Mouse (Mus musculus): Measurements from ENCODE around the gene Crnkl1. TPM values are rescaled to one million over a fixed set of nuclear protein-coding genes. Genes with fewer than 3 reads are reported as not detected.

Crnkl1 gene
- polyA plus RNA-seq, 1 experiment: 22.0 TPM

DNA sequence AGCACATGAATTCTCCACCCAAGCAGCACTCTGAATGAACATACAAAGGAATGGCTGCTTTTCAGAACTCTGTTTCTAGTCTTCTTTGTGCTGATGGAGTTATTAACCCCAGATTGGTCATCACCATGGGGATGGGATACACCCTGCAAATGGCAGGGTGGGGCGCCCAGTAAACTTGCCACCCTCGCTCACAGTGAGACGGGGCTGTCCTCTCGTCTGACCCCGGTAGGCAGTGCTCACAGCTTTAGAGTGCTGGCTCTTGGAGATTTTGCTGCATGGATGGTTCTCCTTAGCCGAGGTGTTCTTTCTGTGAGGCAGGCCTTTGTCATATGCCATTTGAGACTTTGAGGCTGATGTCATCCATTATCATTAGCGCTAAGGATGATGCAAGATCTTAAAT is 23.7 kb upstream of the Crnkl1 start:
- no peak overlapping the region for H3K27ac ChIP-seq (ENCODE audit: insufficient read depth, low read depth, low read length)
- H3K4me1 ChIP-seq (ENCODE audit: control insufficient read depth, insufficient read depth, low read length): peaks cover 11% of the 10 kb centered on the region; the same call in 1 of the 2 replicates
- TF ChIP-seq POLR2A (IDR thresholded peaks at IDR 0.05; ENCODE audit: borderline replicate concordance, low read depth, low read length): no peak
- no peak for TF ChIP-seq CTCF (IDR thresholded peaks at IDR 0.05; ENCODE audit: low read depth, low read length)
- no peak overlapping the region for H3K4me3 ChIP-seq (ENCODE audit: insufficient read depth, low read length)

DNA sequence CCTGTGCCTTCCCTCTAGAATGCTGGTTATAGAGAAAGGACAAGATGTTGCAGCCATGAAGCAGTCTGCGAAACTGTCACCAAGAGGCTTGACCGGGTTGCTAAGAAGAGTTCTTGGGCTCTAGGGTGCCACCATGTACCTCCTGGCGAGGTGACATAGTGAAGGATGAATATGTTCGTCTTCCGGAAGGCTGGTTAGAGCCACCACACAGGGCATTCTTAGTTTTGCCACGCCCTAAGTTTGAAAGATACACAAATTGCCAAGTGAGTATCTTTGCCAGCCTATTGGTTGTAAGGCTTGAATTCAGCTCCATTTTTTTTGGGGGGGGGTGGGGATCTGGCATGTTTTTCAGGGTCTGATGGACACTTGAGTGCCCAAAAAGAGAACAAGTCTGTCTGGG is 23.3 kb upstream of the Crnkl1 start:
- no peak overlapping the region for H3K4me3 ChIP-seq (ENCODE audit: insufficient read depth, low read length)

DNA sequence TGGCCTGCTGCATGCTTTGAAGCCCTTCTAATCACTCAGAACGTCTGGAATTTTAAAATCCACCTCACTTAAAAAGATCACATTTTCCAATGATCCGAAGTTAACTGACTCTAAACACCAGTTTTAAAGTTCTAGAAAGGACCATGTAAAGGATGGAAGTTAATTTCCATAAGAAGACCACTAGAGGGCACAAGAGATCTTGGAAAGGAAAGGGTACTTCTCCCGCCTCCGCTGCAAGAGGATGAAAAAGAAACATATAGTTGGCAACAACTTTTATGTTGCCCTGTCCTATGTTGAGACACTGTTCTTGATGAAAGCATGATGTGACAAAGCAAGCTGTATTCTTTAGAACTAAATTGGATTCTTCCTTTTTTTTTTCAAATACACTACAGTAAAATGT is 22.6 kb upstream of the Crnkl1 start:
- TF ChIP-seq CTCF (IDR thresholded peaks at IDR 0.05; ENCODE audit: low read depth, low read length): no peak
- no peak for TF ChIP-seq POLR2A (IDR thresholded peaks at IDR 0.05; ENCODE audit: borderline replicate concordance, low read depth, low read length)
- no peak overlapping the region for H3K27ac ChIP-seq (ENCODE audit: insufficient read depth, low read depth, low read length)
- H3K4me1 ChIP-seq (ENCODE audit: control insufficient read depth, insufficient read depth, low read length): peaks cover 21% of the 10 kb centered on the region
- no peak overlapping the region for H3K4me3 ChIP-seq (ENCODE audit: insufficient read depth, low read length)

More for the DNA sequence above, 23.3 kb upstream of the Crnkl1 start:
- TF ChIP-seq POLR2A (IDR thresholded peaks at IDR 0.05; ENCODE audit: borderline replicate concordance, low read depth, low read length) (no peak), CTCF (IDR thresholded peaks at IDR 0.05; ENCODE audit: low read depth, low read length) (no peak)
- no peak overlapping the region for H3K27ac ChIP-seq (ENCODE audit: insufficient read depth, low read depth, low read length)
- H3K4me1 ChIP-seq (ENCODE audit: control insufficient read depth, insufficient read depth, low read length): peaks cover 16% of the 10 kb centered on the region

DNA sequence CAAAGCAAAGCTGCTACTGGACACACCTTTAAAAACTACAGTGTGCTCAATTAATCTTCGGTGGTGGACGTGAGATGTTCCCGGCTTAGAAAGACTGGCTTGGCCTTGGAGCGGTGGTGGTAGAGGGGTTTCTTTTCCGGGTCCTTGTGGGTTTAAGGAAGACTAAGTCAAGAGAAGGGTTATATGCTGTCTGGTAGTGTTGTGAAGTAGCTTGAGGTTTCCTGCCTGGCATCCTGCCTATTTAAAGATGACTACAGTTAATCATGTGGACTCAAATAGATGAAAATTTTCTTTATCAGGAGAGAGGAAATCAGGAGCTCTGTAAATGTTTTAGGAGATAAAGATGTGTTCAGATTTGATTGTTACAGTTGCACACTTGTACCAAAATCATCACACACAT is 21.5 kb upstream of the Crnkl1 start:
- no peak overlapping the region for H3K4me3 ChIP-seq (ENCODE audit: insufficient read depth, low read length)
- H3K4me1 ChIP-seq (ENCODE audit: control insufficient read depth, insufficient read depth, low read length): peaks cover 24% of the 10 kb centered on the region
- peak overlapping the region; percentile 30; the same call in 1 of the 2 replicates for H3K27ac ChIP-seq (ENCODE audit: insufficient read depth, low read depth, low read length)
- no peak for TF ChIP-seq CTCF (IDR thresholded peaks at IDR 0.05; ENCODE audit: low read depth, low read length)
- TF ChIP-seq POLR2A (IDR thresholded peaks at IDR 0.05; ENCODE audit: borderline replicate concordance, low read depth, low read length): no peak

DNA sequence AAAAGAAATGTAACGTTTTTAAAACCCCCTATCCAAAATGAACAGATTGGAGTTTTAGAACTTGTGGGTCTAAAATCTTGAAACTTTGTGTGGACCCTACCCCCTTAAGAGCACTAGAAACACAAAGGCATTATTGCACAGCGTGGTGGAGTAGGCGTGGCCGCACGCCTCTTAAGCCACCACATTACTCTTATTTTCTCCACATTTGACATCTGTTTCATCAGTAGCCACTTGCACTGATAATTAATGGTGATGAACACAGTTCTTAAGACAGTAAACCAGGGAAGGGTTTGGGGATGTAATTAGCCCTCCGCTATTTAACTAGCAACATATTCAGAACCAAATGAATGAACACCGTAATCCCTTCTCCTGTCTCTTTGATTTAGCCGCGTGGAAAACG is 21.0 kb upstream of the Crnkl1 start:
- H3K27ac ChIP-seq (ENCODE audit: insufficient read depth, low read depth, low read length): no peak overlapping the region
- no peak for TF ChIP-seq POLR2A (IDR thresholded peaks at IDR 0.05; ENCODE audit: borderline replicate concordance, low read depth, low read length)
- TF ChIP-seq CTCF (IDR thresholded peaks at IDR 0.05; ENCODE audit: low read depth, low read length): no peak
- H3K4me1 ChIP-seq (ENCODE audit: control insufficient read depth, insufficient read depth, low read length): peaks cover 24% of the 10 kb centered on the region
- H3K4me3 ChIP-seq (ENCODE audit: insufficient read depth, low read length): no peak overlapping the region

DNA sequence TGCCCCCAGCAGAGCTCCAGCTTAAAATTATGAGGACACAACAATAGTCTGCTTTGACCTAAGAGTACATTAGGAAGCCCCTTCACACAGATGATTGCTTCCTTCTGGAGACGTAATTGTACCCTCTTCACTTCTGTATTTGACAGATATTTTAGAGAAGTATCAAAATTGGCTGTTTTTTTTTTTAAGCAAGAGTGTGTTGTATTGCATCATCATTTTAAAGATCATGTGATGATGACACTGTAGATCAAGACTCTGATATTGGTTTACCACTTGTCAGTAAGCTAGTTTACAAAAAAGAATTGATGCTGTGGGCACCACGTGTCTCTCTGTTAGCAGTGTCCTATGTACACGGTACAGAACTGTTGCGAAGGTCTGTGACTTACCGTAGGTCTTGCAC is 17.9 kb upstream of the Crnkl1 start:
- Histone ChIP-seq H3K4me3 (ENCODE audit: insufficient read depth, low read length) (no peak overlapping the region), H3K27ac (ENCODE audit: insufficient read depth, low read depth, low read length) (peak overlapping the region; percentile 56), H3K4me1 (ENCODE audit: control insufficient read depth, insufficient read depth, low read length) (peaks cover 22% of the 10 kb centered on the region)
- TF ChIP-seq POLR2A (IDR thresholded peaks at IDR 0.05; ENCODE audit: borderline replicate concordance, low read depth, low read length) (no peak), CTCF (IDR thresholded peaks at IDR 0.05; ENCODE audit: low read depth, low read length) (no peak)

DNA sequence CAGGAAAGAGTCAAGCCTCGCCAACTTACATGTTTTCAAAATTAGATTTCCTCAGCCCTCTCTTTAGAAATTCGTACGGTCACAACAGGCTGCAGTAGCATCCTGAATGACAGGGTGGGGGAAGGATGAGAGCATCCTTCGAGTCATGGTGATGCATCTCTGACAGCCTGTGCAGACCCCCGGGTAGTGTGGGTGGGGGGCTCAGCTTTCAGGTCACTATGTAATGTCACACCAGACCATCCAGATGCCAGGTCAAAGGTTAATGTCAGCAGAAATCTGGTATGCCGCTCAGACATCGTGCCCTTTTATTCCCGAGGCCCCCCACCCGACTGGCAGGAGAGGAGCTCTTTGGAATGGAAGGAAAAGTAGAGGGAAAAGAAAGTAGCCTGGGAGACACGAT is 15.4 kb upstream of the Crnkl1 start:
- H3K4me1 ChIP-seq (ENCODE audit: control insufficient read depth, insufficient read depth, low read length): peaks cover 14% of the 10 kb centered on the region
- TF ChIP-seq CTCF (IDR thresholded peaks at IDR 0.05; ENCODE audit: low read depth, low read length) (no peak), POLR2A (IDR thresholded peaks at IDR 0.05; ENCODE audit: borderline replicate concordance, low read depth, low read length) (no peak)
- no peak overlapping the region for H3K4me3 ChIP-seq (ENCODE audit: insufficient read depth, low read length)
- no peak overlapping the region for H3K27ac ChIP-seq (ENCODE audit: insufficient read depth, low read depth, low read length)

DNA sequence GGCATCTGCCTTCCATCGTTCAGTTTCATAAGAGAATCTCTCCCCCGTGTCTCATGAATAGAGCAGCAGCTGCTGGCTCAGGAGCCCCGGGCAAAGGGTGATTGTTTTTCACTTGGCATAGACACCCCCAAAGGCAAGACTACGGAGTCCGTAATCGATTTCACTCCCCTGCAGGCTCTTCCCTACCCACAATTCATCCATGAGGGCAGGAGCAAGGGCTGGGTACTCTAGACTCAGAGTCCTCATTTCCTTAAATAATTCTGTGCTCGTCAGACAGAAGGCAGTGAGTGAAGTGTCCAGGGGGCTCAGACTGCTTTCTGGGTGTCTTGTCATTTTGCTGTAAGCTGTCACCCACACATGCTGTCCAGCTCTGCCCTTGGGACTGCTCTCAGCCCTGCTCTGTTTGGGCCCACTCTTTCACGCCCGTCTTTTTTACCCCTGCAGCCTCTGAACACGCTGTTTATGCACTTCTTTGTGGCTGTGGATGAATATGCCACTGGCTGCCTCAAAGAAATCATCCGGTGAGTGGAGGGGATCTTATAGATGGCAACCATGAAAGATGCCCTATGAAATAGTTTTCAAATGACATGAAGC is 14.8 kb upstream of the Crnkl1 start:
- peaks cover 14% of the 10 kb centered on the region for H3K4me1 ChIP-seq (ENCODE audit: control insufficient read depth, insufficient read depth, low read length)
- no peak overlapping the region for H3K4me3 ChIP-seq (ENCODE audit: insufficient read depth, low read length)
- TF ChIP-seq CTCF (IDR thresholded peaks at IDR 0.05; ENCODE audit: low read depth, low read length): no peak
- TF ChIP-seq POLR2A (IDR thresholded peaks at IDR 0.05; ENCODE audit: borderline replicate concordance, low read depth, low read length): no peak
- no peak overlapping the region for H3K27ac ChIP-seq (ENCODE audit: insufficient read depth, low read depth, low read length)

DNA sequence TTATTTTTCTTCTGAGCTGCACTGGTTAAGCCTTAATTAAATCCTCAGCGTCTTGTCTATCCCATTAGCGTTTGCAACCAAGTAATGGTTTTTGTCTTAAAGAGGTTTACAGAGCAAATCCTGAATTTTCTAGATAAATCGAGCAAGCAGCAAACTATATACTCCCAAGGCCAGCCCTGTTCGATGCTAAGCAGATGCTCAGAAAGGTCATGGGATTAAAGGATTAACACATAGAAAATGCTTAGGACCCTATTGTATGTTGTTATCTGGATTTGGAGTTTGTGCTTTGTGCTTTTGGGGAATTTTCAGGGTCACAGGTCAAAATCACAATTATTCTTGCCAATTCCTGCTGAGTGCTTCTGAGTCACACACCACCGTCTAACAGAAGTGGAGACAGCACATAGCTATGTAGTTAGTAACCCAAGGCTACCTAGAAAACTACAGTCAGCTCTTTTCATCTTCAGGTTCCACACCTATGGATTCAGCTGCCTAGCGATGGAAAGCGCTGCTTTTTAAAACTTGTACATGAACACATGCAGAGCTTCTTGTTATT is 13.7 kb upstream of the Crnkl1 start:
- no peak for TF ChIP-seq POLR2A (IDR thresholded peaks at IDR 0.05; ENCODE audit: borderline replicate concordance, low read depth, low read length)
- TF ChIP-seq CTCF (IDR thresholded peaks at IDR 0.05; ENCODE audit: low read depth, low read length): no peak
- H3K4me3 ChIP-seq (ENCODE audit: insufficient read depth, low read length): no peak overlapping the region
- H3K27ac ChIP-seq (ENCODE audit: insufficient read depth, low read depth, low read length): no peak overlapping the region
- peaks cover 12% of the 10 kb centered on the region for H3K4me1 ChIP-seq (ENCODE audit: control insufficient read depth, insufficient read depth, low read length)

DNA sequence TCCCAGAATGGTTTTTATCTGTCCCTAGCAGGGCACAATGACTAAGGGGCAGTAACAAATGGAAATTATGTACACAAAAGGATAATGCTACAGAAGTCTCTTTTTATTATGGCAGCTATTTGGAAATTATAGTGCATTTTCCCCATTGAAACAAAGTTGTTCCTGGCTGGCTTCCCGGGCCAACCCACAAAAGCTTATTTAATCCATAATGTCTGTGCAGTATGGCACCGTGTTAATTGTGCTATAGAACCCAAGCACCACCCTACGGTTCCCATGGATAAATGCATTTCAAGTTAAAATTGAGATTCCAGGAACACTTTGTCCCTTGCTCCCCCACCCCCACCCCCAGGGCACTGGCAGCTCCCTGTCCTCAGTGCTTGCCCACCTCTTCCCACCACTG is 9.5 kb upstream of the Crnkl1 start:
- TF ChIP-seq CTCF (IDR thresholded peaks at IDR 0.05; ENCODE audit: low read depth, low read length): no peak
- no peak for TF ChIP-seq POLR2A (IDR thresholded peaks at IDR 0.05; ENCODE audit: borderline replicate concordance, low read depth, low read length)
- H3K4me1 ChIP-seq (ENCODE audit: control insufficient read depth, insufficient read depth, low read length): no peaks in the 10 kb centered on the region
- H3K27ac ChIP-seq (ENCODE audit: insufficient read depth, low read depth, low read length): no peak overlapping the region
- no peak overlapping the region for H3K4me3 ChIP-seq (ENCODE audit: insufficient read depth, low read length)
